Mouse (Mus musculus) liver, embryonic 12.5 days (tissue): ENCODE data around the gene Vmn1r173. TPM values are rescaled to one million over a fixed set of nuclear protein-coding genes. Genes with fewer than 3 reads are reported as not detected.
"Not testable (repeated sequence)": the region's sequence is repeated elsewhere in the genome, so short reads cannot be mapped to it uniquely, and the experiment has no call there.

Source experiments
- ATAC-seq: fragments of 200-750 bp; cut with Nextera tagmentation; 2 replicates; pipeline ENCODE4 v1.8.0; 2017; ENCODE audit warnings: moderate number of reproducible peaks, mild to moderate bottlenecking, moderate library complexity
- H3K27ac ChIP-seq: fragments of 300-500 bp; sonication (generic); 2 replicates; pipeline ENCODE4 v1.5.1; 2016; ENCODE audit warnings: mild to moderate bottlenecking
- H3K27me3 ChIP-seq: fragments of 300-500 bp; sonication (generic); replicated peaks from 2 replicates; pipeline ENCODE4 v1.6.1; 2016; ENCODE audit warnings: mild to moderate bottlenecking, moderate library complexity
- H3K36me3 ChIP-seq: fragments of 300-500 bp; sonication (generic); 2 replicates; pipeline ENCODE4 v1.6.1; 2016; ENCODE audit warnings: mild to moderate bottlenecking, moderate library complexity
- H3K4me1 ChIP-seq: fragments of 300-500 bp; sonication (generic); 2 replicates; pipeline ENCODE4 v1.6.1; 2016
- H3K4me2 ChIP-seq: fragments of 300-500 bp; sonication (generic); 2 replicates; pipeline ENCODE4 v1.6.1; 2016; ENCODE audit warnings: mild to moderate bottlenecking, moderate library complexity
- H3K4me3 ChIP-seq: fragments of 300-500 bp; sonication (generic); 2 replicates; pipeline ENCODE4 v1.5.1; 2016; ENCODE audit warnings: mild to moderate bottlenecking, moderate library complexity
- H3K9ac ChIP-seq: fragments of 300-500 bp; sonication (generic); 2 replicates; pipeline ENCODE4 v1.6.1; 2016; ENCODE audit warnings: mild to moderate bottlenecking, moderate library complexity
- H3K9me3 ChIP-seq: fragments of 300-500 bp; sonication (generic); replicated peaks from 2 replicates; pipeline ENCODE4 v1.6.1; 2016; ENCODE audit warnings: mild to moderate bottlenecking, moderate library complexity
- WGBS: fragments of 180-500 bp; shearing (Covaris S2); methylation state at CpG from one replicate; pipeline ENCODE4 v1.1.7; 2016; ENCODE audit not compliant: insufficient replicate concordance; 5-methylcytosine and 5-hydroxymethylcytosine counted together
- polyA plus RNA-seq: library from polyadenylated mRNA; unstranded; fragments of >200 nt; fragmentation: Nextera tagmentation; extraction: Ambion mirVana; gene quantifications from 2 replicates; pipeline ENCODE4 v1.2.1, GENCODE M21; 2016

The Vmn1r173 gene
- polyA plus RNA-seq = not detected in 2 replicates

- not testable (repeated sequence) for ATAC-seq, H3K36me3 ChIP-seq, H3K27ac ChIP-seq, H3K9me3 ChIP-seq, H3K4me2 ChIP-seq, H3K27me3 ChIP-seq, H3K4me3 ChIP-seq, H3K4me1 ChIP-seq, H3K9ac ChIP-seq
- WGBS = 30% methylated on average over 1 of the region's 1 CpGs
Measured at GRCm38 (mm10) chr7:23700403-23700802, at the start of gene Vmn1r173. Gene Vmn1r173, plus strand, starts transcription at chr7:23700703.

DNA sequence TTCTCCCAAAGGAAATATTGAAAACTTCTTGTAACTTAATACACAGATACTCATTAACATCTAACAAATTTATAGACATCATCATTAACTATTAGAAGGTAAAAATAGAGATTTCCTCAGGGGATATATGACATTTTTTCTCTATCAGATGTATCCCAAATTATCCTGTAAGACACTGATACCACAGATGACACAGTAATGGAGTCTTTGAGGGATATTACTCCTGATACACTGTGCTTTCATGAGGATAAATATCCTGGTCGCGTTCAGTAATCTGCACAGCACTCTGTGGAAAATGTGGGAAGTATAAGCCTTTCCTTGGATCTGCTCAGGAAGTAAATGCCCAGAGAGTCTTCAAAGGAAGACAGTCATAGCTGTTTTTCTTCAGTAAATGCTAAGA is 42.5 kb upstream of the Vmn1r173 start, which contains the start of gene Vmn1r172:
Vmn1r172 (plus strand) TSS at position 301 of the 400 bp plus-strand sequence.
- no peak for ATAC-seq
- Histone ChIP-seq H3K4me1 (no peaks in the 10 kb centered on the region), H3K9ac (no peak within 1 kb of the TSS), H3K27ac (no peak within 1 kb of the TSS), H3K4me2 (no peak within 1 kb of the TSS), H3K4me3 (no peak within 1 kb of the TSS), H3K9me3 (0 out of 2 replicates have a peak, but pooled peaks cover under 1% of the 10 kb centered on the region), H3K27me3 (no peaks in the 10 kb centered on the region), H3K36me3 (no peaks in the 10 kb centered on the region)
- 46% methylated on average over 2 of the region's 2 CpGs for WGBS

GRCm38 (mm10) chr7:23751970-23752369 is 51.5 kb downstream of the Vmn1r173 start, which contains the start of gene Vmn1r174:
Gene Vmn1r174, plus strand, starts transcription at chr7:23752270.
- not testable (repeated sequence) for H3K4me2 ChIP-seq, H3K4me3 ChIP-seq, ATAC-seq, H3K4me1 ChIP-seq, H3K27ac ChIP-seq, H3K9me3 ChIP-seq, H3K9ac ChIP-seq, H3K27me3 ChIP-seq, H3K36me3 ChIP-seq
- 29% methylated on average over 1 of the region's 1 CpGs for WGBS

Other genes with a start within 250 kb of the Vmn1r173 start
- not detected in 2 replicates for gene Vmn1r167, start 193.5 kb upstream of the Vmn1r173 start, polyA plus RNA-seq
- not detected in 2 replicates for gene Vmn1r168, start 161.0 kb upstream of the Vmn1r173 start, polyA plus RNA-seq
- not detected in 2 replicates for gene Vmn1r169, start 125.2 kb upstream of the Vmn1r173 start, polyA plus RNA-seq
- gene Vmn1r170, start 94.5 kb upstream of the Vmn1r173 start, polyA plus RNA-seq = not detected in 2 replicates
- gene Vmn1r171, start 70.0 kb upstream of the Vmn1r173 start, polyA plus RNA-seq = not detected in 2 replicates
- gene Vmn1r172, start 42.4 kb upstream of the Vmn1r173 start, polyA plus RNA-seq = not detected in 2 replicates
- not detected in 2 replicates for gene Vmn1r174, start 51.6 kb downstream of the Vmn1r173 start, polyA plus RNA-seq
- gene Vmn1r175, start 109.9 kb downstream of the Vmn1r173 start, polyA plus RNA-seq = not detected in 2 replicates
- gene Vmn1r176, start 136.7 kb downstream of the Vmn1r173 start, polyA plus RNA-seq = not detected in 2 replicates
- gene Vmn1r177, start 165.7 kb downstream of the Vmn1r173 start, polyA plus RNA-seq = not detected in 2 replicates
- not detected in 2 replicates for gene Vmn1r178, start 191.3 kb downstream of the Vmn1r173 start, polyA plus RNA-seq
- not detected in 2 replicates for gene Vmn1r179, start 226.3 kb downstream of the Vmn1r173 start, polyA plus RNA-seq
- not detected in 2 replicates for gene Vmn1r180, start 249.9 kb downstream of the Vmn1r173 start, polyA plus RNA-seq